Mouse (Mus musculus) cerebellum, adult 9-10 months (tissue): ENCODE results near the gene Nat8f6.
"Not testable (repeated sequence)": the region's sequence is repeated elsewhere in the genome, so short reads cannot be mapped to it uniquely, and the experiment has no call there.

Experiments
- DNase-seq: peaks from one replicate; pipeline ENCODE4 v3.0.0; 2022

The Nat8f6 gene

DNA sequence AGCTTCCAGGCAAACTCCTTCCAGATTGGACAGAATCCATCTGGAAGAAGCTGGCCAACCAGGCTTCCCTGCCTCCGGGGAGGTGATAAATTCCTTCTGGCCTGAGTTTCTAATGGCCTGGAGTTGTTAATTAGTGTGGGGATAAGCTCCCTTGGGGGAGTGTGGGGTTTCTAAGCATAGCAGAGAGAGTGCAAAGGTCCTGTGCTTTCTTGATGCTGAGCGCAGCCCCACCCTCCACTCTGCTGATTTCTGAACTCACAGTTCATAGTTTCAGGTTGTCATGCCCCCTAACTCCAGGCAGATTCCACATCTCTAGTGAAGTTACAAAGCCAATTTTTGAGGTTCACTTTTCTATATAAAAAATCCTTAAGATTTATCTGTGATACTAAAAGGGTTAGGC lies 14.3 kb upstream of the Nat8f6 start:
- not testable (repeated sequence) for DNase-seq

- peak; percentile 78 for DNase-seq
Observed at GRCm38 (mm10) chr6:85834504-85835100, 13.8 kb upstream of the Nat8f6 start.

DNA sequence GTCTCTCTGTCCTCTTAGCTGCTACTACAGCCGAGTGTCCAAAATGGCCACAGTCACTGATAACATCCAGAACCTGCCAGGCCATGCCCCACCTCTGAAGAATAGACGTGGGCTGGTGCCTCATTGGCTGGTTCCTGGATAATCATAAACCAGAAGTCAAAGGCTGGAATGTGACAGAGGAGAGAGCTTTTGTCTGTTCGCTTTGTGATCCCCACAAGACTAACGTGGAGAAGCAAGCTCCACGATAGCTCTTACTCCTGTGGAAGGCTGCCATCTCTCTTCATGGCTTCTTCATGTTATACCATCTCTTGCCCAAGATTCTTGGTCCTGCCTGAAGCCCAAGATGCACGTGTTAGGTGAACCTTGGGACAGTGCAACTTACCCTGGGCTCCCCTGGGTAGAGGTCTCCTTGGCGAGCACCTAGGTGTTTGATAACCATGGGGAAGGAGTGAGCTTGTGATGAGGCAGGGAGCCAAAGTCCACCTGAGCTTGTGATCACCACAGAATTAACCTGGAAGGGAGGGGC lies 11.1 kb upstream of the Nat8f6 start, which contains the start of gene Nat8:
Nat8 (minus strand) TSS at position 287 of the 526 bp plus-strand sequence.
- DNase-seq = no peak

GRCm38 (mm10) chr6:85829462-85829861 lies 8.7 kb upstream of the Nat8f6 start:
- DNase-seq = no peak

- DNase-seq = no peak
Observed at GRCm38 (mm10) chr6:85825886-85826285, 5.1 kb upstream of the Nat8f6 start.

- no peak for DNase-seq
Observed at GRCm38 (mm10) chr6:85823382-85824090, 2.8 kb upstream of the Nat8f6 start.

DNA sequence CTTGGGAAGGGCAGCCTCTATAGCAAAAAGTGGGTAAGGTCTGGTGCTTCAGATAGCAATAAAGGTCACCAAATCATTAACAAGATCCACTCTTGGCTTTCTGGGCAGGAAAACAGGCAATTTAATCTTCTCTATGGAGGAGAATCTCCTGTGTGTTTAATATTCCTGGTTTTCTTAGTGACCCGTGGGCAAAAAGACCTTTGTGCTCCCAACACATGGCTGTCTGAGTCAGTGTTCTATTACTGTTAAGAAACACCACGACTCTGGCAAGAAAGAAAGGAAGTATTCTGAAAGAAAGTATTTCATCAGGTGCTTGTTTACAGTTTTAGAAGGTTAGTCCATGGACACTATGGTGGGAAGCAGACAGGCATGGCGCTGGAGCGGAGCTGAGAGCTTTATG lies 1.5 kb upstream of the Nat8f6 start:
- DNase-seq = no peak

- no peak for DNase-seq
Observed at GRCm38 (mm10) chr6:85818338-85818737, 2.4 kb downstream of the Nat8f6 start.

DNA sequence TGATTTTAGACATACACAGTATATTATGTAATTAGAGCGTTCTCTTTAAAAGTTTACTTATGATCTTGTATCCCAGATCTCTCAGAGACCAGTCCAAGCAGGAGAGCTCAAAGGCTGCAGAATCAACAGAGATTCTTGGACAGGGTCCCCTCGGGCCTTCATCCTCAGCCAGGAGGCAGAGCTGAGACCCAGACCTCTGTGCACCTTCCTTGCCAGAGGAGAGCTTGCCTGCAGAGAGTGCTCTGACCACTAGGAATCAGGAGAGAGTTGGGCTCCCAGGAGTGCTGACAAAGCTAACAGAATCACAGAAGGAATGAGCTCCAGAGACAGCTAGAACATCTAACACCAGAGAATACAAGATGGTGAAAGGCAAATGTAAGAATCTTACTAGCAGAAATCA lies 7.4 kb downstream of the Nat8f6 start:
- DNase-seq = no peak

- not testable (repeated sequence) for DNase-seq
Observed at GRCm38 (mm10) chr6:85810942-85811537, 9.7 kb downstream of the Nat8f6 start.

DNA sequence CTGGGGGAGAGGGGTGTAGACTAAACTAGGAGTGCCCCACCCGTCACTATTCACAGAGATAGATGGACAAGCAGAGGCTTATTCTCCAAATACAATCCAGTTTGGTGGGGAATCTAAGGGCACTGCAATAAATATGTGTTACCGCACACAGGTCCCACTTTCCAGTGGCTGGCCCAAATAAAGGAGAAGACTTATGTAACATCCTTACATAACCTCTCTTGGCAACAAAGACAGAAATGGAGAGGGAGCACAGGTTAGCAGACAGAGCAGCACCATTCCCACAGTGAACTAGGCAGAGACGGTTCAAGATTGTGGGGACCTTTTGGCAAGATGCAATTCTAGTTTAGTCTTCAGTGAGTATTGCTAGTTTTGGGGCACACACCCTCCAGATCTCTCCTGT lies 10.2 kb downstream of the Nat8f6 start:
- not testable (repeated sequence) for DNase-seq

GRCm38 (mm10) chr6:85809784-85810183 lies 11.0 kb downstream of the Nat8f6 start:
- not testable (repeated sequence) for DNase-seq

GRCm38 (mm10) chr6:85803180-85803579 lies 17.6 kb downstream of the Nat8f6 start:
- DNase-seq = not testable (repeated sequence)

- DNase-seq = peak; percentile 22
Observed at GRCm38 (mm10) chr6:85765532-85765931, 55.2 kb downstream of the Nat8f6 start, which contains the start of gene Nat8f3. Gene Nat8f3 (minus strand): TSS chr6:85765754.

DNA sequence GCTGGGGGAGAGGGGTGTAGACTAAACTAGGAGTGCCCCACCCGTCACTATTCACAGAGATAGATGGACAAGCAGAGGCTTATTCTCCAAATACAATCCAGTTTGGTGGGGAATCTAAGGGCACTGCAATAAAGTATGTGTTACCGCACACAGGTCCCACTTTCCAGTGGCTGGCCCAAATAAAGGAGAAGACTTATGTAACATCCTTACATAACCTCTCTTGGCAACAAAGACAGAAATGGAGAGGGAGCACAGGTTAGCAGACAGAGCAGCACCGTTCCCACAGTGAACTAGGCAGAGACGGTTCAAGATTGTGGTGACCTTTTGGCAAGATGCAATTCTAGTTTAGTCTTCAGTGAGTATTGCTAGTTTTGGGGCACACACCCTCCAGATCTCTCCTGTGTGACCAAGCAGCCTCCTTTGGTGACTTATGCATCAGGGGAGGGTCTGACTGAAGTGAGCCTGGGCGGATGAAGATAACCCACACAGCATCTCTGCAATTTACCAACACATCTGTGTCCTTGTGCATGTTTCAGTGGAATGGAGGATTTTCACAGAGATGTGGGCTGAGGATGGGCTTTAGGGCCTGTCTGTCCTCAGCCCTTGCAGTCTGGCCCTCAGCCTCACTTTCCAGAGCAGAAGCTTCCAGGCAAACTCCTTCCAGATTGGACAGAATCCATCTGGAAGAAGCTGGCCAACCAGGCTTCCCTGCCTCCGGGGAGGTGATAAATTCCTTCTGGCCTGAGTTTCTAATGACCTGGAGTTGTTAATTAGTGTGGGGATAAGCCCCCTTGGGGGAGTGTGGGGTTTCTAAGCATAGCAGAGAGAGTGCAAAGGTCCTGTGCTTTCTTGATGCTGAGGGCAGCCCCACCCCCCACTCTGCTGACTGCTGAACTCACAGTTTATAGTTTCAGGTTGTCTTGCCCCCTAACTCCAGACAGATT lies 57.4 kb downstream of the Nat8f6 start:
- DNase-seq = peak; percentile 26

DNA sequence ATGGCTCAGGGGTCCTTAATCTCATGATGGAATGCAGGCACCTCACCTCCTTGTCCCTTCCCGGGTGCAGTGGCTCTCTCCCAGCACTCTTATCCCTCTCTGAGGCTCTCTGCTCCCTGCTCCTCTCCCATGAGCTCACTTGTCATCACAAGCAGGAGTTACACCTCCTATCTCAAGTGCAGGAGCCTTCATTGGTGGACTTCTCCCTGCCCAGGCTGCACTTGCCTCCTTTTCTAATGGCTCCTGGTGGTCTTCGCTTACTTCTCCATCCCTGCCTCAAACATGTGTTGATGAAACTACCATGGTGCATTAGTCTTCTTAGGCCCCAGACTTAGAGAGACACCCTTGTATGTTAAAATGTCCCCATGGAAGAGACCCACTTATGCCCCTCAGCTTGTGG lies 58.1 kb downstream of the Nat8f6 start:
- peak; percentile 2 for DNase-seq
